Mouse (Mus musculus): ENCODE data around the gene Grid1.

Gene Grid1

GRCm38 (mm10) chr14:35231384-35231783 lies 411.5 kb downstream of the Grid1 start:
- no peak for DNase-seq

DNA sequence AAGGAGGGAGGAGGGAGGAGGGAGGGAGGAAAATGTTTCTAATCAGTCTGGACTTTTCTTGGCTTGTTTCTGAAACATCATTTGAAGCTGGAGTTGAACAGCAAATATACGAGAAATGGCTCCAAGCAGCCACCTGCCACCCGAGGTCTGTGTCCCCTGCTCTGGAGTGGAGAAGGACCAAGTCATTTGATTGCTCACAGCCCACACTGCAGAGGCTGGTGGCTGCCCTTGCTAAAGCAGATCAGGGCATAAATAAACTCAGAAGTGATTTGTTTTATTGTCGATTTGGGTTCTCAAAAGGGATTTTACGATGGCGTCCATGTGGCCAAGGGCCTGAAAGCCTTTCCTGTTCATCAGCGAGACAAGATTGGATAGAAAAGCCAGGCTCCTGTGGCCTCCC lies 423.0 kb downstream of the Grid1 start:
- no peak for DNase-seq

DNA sequence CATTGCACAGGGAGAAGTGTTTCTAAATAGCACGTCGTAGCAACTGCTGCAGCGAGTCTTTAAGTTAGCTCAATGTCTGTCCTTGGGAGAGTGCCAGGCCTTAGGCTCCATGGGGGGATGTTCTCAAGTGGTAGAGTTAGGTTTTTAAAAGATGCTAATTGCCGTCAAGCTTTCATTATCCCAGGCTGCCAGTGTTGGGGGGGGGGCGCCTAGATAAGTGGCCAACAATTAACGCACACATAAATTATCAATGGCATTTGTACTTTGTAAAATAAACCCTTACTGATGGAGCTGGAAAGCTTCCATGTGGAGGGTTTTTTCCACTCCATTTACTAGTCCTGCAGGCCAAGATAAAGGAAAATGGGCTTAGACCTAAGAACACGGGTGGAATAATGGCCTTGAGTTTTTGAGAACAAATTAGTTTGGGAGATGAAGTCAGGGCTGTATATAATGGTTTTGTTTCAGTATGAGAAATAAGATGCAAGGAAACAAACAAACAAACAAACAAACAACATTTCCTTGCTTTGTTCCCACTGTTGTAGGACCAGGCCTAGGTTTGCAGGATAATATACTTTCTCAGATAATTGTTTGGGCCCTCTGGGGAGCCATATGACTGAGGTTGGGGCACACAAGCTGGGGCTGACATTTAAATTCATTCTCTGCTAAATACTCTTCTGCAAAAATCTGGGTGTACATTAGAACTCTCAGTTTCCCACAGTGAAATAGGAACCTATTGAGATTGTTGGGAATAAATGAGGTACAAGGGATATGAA lies 425.1 kb downstream of the Grid1 start:
- no peak for DNase-seq

- DNase-seq: no peak
Observed at GRCm38 (mm10) chr14:35250412-35250811, 430.5 kb downstream of the Grid1 start.

DNA sequence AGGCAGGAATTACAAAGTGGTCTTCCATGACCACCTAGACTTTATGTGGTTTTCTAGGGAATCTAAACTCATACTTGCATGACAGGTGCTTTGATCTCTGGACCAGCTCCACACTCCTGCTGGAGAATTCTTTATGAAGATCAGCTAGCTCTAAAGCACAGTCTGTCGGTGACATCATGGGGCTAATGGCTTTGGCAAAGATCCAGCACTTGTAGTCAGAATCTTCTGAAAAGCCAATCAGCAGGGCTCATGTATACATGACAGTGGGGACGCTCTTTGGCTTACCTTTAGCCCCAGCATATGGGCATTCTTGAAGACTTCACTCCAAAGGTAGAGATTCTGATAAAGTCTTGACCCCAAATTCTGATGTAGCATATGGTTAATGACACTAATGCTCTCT lies 434.6 kb downstream of the Grid1 start:
- no peak for DNase-seq

- DNase-seq: no peak
Observed at GRCm38 (mm10) chr14:35270260-35270659, 450.4 kb downstream of the Grid1 start.

DNA sequence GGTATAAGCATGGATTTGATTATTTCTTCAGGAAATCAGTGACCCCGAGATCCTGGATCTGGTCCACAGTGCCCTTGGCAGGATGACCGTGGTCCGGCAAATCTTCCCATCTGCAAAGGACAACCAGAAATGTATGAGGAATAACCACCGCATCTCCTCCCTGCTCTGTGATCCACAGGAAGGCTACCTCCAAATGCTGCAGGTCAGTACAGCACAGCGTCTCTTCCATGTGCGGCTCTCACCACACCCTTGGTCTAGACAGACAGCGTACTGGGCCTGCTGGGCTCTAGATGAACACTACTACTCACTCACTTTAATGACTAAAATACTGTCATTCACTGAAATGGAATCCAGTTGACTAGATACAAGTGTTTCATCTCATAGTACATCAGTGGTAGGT lies 489.3 kb downstream of the Grid1 start:
- no peak for DNase-seq

DNA sequence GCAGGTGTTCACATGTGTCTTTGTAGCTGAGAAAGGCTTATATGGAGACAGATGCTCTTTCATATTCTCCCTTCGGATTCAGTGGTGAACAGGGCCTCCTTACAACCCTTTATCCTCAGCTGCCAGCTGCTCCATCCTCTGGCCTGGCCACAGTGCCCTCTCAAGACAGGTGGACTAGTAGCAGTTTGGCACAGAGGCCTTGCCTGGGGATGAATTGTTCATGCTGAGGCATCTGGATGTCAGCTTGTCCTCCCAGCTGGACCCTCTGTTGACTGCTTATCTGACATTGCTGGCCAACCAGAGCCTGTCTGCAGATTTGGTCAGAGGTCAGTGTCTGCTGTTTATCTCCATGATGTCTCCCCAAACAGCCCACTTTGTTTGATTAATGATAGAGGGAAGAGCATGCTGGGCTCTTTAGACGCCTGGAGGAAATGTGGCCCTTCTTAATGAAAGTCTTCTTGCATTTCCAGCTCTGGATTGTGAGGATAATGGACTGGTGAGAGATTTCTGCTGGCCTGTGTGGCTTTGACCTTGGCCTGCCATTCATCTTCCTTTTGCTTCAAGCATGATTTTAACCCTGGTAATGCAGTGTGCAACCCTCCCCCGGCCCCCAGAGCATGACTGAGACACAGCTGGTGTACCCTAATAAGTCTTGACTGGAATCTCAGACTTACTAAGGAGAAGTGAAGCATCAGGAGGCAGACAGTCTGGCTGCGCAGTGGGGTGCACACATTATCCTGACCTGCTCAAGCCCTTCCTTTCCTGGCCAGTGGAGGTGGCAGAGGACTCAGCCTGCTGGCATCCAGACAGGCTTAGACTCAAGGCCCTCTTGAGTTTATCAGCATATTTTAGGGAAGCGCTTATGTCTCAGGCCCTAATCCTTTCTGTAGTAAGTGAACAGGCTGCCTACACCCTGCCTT lies 493.7 kb downstream of the Grid1 start:
- no peak for DNase-seq

DNA sequence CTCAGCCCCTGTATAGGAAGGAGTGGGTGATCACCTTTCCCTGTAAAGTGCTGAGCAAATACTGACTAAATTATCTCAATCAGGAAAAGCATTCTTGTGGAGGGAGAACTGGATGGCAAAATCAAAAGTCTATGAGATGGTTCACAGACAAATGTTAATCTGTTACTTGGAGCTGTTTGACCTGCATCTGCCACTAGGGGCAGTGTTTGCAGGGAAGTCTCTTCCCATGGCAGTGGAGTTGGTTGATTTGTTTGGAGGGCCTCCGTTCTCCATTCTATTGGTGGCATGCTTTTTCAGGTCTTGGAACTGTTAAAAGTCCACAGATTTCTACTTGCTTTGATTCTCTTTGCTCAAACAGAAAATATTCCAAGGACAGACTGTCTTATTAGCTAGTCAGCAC lies 506.4 kb downstream of the Grid1 start:
- DNase-seq: no peak

- DNase-seq: no peak
Observed at GRCm38 (mm10) chr14:35336561-35336960, 516.7 kb downstream of the Grid1 start.

GRCm38 (mm10) chr14:35356011-35356410 lies 536.1 kb downstream of the Grid1 start:
- no peak for DNase-seq

GRCm38 (mm10) chr14:35356480-35357085 lies 536.7 kb downstream of the Grid1 start:
- DNase-seq: no peak

- no peak for DNase-seq
Observed at GRCm38 (mm10) chr14:35358136-35358821, 538.4 kb downstream of the Grid1 start.

DNA sequence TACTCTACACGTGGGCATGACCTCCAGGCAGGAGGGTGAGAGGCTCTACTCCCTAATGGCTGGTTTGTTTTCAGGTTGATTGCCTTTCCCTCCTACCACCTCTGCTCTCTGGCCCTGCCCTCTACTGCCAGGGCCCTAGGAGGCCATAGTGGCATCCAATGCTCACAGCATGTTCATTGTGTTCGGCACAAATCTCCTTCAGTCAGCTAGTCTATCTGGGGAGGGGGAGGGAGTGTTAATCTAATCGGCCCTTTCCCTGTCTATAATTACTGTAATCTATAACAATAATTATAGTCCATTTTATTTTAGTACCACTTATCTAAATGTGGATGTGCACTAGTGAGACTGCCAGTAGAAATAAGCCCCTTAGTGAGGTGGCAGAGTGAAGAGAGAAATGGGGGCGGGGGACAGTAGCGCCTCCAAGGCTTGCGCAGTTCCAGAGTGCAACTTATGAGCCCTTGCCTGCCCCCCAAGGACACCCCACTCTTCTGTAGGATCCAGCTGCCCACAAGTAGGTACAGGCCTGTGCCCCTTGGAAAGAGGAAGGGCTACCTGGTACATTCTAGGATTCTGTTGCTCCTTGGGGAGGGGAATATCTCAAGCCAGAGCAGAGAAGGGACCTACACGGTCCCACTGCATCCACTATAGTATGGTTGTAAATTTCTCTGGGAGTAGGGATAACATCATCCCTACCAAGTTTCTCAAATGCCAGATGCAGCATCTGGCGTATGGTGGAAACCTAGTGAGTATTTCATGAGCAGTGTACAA lies 545.5 kb downstream of the Grid1 start:
- no peak for DNase-seq

DNA sequence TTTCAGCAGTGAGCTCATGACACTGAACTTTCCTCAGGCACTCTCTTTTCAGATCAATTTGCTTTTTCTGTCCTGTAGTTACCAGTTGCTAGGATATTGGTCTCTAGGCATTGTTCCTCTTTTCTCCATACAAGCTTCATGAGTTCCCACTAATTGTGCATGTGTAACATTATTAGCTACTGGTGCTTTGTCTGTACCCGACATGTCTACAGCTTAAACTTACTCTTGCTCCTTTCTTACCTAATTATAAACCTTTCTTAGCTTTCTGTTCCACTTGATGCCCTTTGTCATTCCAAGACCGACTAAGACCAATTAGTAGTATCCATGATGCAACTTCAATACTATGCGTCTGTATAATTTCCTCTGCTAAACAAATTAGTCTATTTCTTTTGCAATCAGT lies 554.5 kb downstream of the Grid1 start:
- DNase-seq: no peak

- no peak for DNase-seq
Observed at GRCm38 (mm10) chr14:35393591-35393990, 573.7 kb downstream of the Grid1 start.

GRCm38 (mm10) chr14:35404249-35404908 lies 584.5 kb downstream of the Grid1 start:
- no peak for DNase-seq

DNA sequence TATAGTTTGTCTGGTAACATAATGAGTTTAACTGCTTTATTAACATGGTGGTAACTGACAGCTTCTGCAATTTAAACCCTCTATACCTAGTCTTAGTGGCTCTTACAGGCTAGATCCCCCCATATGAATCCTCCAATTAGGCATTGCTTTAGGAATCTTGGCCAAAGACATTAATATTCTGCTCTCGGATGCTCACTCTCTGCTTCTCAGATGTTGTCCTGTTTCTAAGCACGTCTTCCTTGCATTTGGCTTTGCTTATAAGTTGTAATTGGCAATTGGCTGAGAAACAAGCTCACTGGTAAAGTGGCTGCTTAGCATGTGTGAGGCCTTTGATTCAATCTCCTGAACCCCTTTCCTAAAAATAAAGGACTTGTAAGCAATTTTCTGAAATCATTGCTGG lies 610.4 kb downstream of the Grid1 start:
- no peak for DNase-seq

GRCm38 (mm10) chr14:35453702-35454101 lies 633.8 kb downstream of the Grid1 start:
- DNase-seq: no peak

DNA sequence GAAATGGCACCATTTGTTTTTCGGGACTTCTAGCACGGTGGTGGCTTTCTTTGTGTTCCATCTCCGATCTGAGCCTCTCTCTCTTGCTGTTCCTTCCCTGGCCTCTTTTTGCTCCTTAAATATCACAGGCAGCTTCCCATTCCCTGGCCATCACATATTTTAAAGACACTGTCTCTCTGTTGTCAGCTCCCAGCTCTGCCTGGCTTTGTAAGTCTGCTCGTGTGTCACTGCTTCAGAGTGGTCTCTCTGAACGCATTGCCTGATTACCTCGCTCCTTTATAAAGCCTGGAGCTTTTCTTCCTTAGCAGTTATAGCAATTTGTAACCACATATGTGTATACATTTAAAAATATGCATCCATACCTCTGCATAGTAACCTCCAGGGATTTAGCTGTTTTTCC lies 648.3 kb downstream of the Grid1 start:
- no peak for DNase-seq

DNA sequence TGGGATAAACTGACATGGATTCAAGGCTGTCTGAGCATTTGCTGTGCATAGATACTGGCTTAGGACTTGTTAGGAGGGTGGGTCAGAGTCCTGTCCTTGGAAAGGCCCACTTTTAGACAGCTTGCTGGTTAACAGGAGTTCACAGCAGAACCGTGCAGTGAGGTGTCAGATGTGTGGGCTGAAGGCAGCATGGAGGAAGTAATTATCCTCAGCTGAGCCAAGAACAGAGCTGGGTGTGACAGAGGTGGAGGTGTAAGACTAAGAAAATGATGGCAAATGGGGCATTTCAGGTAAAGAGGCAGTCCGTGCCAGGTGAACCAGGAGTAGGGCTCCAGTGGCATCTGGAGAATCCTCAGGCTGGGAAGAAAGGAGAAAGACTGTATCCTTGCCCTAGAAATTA lies 666.1 kb downstream of the Grid1 start:
- no peak for DNase-seq

DNA sequence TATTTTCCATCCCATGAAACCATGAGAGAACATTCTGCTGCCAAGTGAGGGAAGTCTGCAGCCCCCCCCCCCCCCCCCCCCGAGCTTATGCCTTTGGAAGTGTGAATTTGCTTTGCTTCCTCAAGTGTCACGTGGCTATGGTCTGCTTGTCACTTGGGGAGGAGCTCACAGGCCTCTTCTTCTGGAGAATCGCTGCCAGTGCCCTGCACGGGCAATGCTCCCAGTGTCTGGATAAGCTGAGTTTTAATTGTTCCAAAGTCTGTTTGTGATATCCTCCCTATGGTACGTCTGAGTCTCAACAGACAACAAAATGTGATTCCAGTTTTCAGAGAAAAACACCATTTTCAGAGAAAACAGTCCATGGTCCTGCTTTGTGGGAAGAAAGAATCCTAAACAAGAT lies 682.4 kb downstream of the Grid1 start:
- DNase-seq: no peak

All from thymus, postnatal 14 days (tissue).